Mouse (Mus musculus) megakaryocyte progenitor cell, adult 5-6 weeks (primary cell): ENCODE results near the gene Ndufs7. TPM values are rescaled to one million over a fixed set of nuclear protein-coding genes. Genes with fewer than 3 reads are reported as not detected.

Source experiments
- ATAC-seq: replicated peaks from 2 replicates; pipeline ENCODE4 v1.8.0; 2016; ENCODE audit warnings: mild to moderate bottlenecking, moderate TSS enrichment, inconsistent platforms; ENCODE audit not compliant: poor library complexity
- total RNA-seq, 2 experiments: library from RNA; stranded (forward) in 1 of 2; stranded (reverse) in 1 of 2; fragments of 157-497, 149-512 nt in 1 of 2; fragments of 200-1000 nt in 1 of 2; gene quantifications; 2 replicates each; pipeline versions ENCODE4 v1.2.3 to v1.2.4; 2015 to 2017

Ndufs7 gene
- total RNA-seq, 2 experiments from 2014 or later: 135 to 162 TPM

- ATAC-seq: no peak
These were observed 39.2 kb downstream of the Ndufs7 start for GRCm38 (mm10) chr10:80288097-80288496.

DNA sequence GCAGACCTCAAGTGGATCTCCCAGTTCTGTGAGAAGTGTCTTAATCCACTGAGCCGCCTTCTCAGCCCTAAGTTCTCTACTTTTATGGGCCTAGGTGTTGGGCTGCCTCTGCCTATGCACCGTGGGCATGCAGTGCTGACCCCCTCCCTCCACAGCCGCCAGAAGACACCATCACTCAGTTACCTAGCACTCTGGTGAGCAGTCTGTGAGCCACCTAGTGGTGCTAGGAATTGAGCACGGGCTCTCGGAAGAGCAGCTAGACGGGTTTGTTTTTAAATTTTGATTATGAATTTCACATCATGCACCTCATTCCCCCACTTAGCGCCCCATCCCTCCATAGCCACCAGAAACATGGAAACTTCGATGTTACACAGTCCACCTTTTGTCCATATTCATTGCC, 39.7 kb downstream of the Ndufs7 start:
- no peak for ATAC-seq

DNA sequence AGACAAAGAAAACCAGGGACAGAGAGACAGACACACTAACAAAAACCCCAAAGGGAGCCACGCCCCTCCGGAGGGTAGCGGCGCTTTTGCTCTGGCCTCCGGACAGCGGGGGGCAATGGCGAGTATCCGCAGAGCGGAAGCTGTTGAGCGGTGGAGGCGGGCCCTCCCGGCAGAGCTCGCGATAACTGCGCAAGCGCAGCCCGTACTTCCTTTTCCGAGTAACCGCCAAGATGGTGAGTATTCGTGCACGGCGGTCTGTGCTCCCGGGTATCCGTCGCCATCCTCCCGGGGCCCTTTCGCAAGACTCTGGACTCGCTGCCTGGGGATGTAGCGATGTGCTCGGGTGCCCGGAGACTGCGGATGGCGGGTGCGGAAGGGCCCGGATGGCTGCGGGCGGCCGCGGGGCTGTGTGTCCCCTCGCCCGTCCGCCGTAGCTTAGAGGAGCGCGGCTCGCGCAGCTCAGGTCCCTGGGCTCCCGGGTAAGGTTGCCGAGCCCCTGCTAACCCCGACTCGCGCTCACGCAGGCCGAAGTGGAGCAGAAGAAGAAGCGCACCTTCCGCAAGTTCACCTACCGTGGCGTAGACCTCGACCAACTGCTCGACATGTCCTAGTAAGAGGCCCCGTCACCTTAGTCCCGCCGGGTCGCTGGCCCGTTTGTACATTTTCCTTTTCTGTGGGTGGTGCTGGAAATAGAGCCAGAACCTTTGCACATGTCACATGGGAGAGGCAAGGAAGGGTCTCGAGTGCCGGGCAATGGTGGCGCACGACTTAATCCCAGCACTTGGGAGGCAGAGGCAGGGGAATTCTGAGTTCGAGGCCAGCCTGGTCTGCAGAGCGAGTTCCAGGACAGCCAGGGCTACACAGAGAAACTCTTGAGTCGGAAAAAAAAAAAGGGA, 43.6 kb downstream of the Ndufs7 start, which contains the start of gene Rps15:
Gene Rps15, plus strand, starts transcription at position 203 of the 896 bp plus-strand sequence.
- peak; percentile 83 for ATAC-seq

- ATAC-seq: no peak
These were observed 44.4 kb downstream of the Ndufs7 start for GRCm38 (mm10) chr10:80293325-80293724.

DNA sequence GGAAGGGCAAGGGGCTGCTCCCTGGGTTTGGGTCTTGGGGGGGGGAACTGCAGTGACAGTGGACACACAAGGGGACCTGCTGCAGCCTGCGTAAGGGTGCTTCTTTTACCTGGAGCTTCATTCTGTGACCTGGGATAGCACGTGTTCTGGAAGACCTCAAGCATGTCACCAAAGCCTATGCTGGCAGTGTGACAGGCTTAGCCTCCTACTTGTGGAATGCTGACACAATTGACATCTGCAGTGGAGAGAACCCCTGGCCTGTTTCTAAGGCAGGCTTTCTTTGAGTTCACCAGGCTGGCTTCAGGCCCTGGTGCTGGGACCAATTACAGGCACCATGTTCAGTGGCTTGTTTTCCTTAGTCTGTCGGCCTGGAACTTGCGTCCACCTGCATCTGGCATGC, 45.4 kb downstream of the Ndufs7 start:
- no peak for ATAC-seq

GRCm38 (mm10) chr10:80294788-80295303, 45.9 kb downstream of the Ndufs7 start:
- ATAC-seq: no peak

GRCm38 (mm10) chr10:80295618-80296425, 46.9 kb downstream of the Ndufs7 start, which contains the start of gene Apc2:
TSS of gene Apc2 (plus strand) at chr10:80295977.
- peak; percentile 64 for ATAC-seq

- ATAC-seq: no peak
These were observed 47.9 kb downstream of the Ndufs7 start for GRCm38 (mm10) chr10:80296824-80297223.

GRCm38 (mm10) chr10:80297526-80298133, 48.7 kb downstream of the Ndufs7 start:
- ATAC-seq: no peak

GRCm38 (mm10) chr10:80298571-80299281, 49.8 kb downstream of the Ndufs7 start:
- ATAC-seq: no peak

- ATAC-seq: no peak
These were observed 50.4 kb downstream of the Ndufs7 start for GRCm38 (mm10) chr10:80299301-80299700.

DNA sequence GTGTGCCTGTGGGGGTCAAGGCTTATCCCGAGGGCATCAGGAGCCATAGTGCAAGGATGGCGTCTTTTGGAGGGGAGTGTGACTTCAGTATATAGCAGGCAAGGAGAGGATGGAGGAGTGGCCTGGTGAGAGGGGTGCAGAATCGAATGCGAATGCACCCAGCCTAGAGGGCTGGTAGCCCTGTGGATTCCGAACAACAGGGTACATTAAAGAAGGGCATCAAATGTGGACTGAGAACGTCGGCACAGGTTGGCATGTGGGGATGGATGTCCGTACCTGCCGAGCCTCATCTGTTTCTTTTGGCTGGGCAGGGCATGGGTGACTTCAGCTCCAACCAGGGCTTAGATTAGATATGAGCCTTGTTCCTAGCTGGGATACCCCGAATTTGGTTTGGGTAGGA, 50.9 kb downstream of the Ndufs7 start:
- ATAC-seq: no peak

GRCm38 (mm10) chr10:80300672-80301181, 51.8 kb downstream of the Ndufs7 start:
- no peak for ATAC-seq

DNA sequence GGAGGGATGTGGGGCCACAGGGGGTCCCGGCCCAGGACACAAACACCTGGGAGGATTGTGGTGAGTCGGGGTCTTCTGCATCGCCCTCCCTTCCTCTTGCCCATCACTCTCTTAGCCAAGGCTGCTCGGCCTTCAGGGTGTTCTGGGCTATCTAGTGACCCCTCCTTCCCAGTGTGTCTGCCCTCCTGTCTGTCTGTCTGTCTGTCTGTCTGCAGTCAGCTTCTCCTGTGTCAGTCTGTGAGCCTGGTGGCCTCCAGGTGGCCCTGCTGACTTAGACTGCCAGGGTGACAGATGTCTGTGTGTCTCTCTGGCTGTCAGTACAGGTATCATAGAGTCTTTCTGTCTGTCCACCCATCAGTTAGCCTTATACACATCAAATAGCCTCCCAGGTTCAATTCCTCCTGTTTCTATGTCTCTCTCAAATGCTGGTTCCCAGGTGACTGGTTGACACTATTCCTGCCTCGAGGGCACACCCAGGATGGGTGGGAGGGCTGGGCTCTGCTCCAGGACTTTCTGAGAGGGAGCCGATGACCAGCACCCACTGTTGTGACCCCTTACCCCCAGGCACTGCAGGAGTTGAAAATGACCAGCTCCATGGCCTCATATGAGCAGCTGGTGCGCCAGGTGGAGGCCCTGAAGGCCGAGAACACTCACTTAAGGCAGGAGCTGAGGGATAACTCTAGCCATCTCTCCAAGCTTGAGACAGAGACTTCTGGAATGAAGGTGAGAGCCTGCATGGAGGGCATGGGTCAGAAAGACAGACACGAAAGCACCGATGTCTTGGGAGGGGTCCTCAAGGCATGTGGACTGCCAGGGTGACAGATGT, 52.5 kb downstream of the Ndufs7 start:
- no peak for ATAC-seq

GRCm38 (mm10) chr10:80302082-80302355, 53.1 kb downstream of the Ndufs7 start:
- ATAC-seq: no peak

DNA sequence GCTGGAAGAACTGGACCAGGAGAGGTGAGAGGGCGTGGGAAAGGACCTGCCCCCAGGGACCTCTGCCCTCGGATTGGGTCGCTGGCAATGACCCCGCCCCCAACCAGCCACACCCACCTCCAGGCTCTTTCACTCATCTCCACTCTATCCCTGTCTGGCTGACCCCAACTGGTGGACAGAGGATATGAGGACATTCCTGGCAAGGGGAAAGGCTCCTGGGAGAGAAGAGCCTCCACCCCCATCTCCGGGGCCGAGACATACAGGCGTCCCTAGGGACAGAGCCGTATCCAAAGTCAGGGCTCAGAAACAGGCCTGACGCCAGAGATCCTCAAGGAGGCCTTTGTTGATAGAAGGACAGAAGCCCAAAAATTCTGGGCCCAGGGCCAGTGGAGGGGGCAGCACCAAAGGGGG, 53.6 kb downstream of the Ndufs7 start:
- no peak for ATAC-seq

- ATAC-seq: peak; percentile 29
These were observed 55.5 kb downstream of the Ndufs7 start for GRCm38 (mm10) chr10:80304458-80304857.

DNA sequence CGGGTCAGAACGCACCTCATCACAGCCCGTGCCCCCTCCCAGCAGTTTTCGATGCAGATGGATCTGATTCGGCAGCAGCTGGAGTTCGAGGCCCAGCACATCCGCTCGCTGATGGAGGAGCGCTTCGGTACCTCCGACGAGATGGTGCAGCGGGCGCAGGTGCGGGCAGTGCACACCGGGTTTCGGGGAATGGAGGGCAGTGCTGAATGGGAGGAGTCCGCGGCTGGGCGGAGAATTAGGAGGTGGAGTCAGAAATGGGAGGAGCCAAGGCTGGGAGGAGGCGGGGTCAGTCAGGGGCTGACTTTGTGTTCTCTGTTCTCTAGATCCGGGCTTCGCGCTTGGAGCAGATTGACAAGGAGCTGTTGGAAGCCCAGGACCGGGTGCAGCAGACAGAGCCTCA, 55.9 kb downstream of the Ndufs7 start:
- peak; percentile 95 for ATAC-seq
